In the genomic region with DNA sequence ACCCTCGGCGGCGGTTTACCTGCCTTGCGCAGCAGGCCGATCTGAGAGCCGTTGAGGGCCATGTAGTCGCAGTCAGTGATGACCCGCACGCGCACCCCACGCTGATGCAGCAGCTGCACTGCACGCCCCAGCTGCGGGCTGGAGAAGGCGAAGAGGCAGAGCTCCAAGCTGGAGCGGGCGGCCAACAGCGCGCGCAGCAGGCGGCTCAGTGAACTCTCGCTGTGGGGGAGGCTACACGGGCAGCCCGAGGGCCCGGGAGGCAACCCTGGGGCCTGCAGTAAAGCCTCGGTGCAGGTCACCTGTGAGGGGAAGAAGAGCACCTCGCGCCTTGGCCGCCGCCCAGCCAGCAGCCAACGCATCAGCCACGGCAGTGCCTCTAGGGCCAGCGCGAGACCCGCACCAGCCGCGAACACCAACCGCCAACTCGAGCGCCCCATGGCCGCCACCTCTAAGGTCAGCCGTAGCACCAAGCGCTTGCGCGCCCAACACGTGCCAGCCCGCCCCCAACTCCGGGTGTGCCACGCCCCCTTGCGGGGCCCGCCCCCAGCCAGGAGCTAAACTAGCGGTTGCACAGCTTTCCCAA, we compare ENCODE assay signal across 8 mouse cellular contexts. TPM values are rescaled to one million over a fixed set of nuclear protein-coding genes. Genes with fewer than 3 reads are reported as not detected.
DNase-seq lines count a peak whose midpoint lies in the region; ATAC-seq lines count a peak whose summit lies in the region.

TSS of gene Pld6 (minus strand) at position 447 of the 583 bp plus-strand sequence.

- peak within 1 kb of the TSS; percentile 68 for H3K9ac ChIP-seq in heart, embryonic 16.5 days (ENCODE audit: low read length)

- H3K27ac ChIP-seq in heart, embryonic 16.5 days (ENCODE audit: low read length): no peak within 1 kb of the TSS

- H3K9me3 ChIP-seq in heart, embryonic 16.5 days (replicated peaks; ENCODE audit: control insufficient read depth, low read length): no peaks in the 10 kb centered on the region

- H3K4me3 ChIP-seq in heart, embryonic 16.5 days (ENCODE audit: low read length): peak within 1 kb of the TSS; percentile 62

- no peaks in the 10 kb centered on the region for H3K27me3 ChIP-seq in heart, embryonic 16.5 days (ENCODE audit: control insufficient read depth, insufficient read depth, low read length)

- ATAC-seq in heart, embryonic 16.5 days (replicated peaks; ENCODE audit: extremely low read depth, insufficient read depth, low FRiP score): peak; percentile 84

- peak within 1 kb of the TSS; percentile 95 for H3K4me2 ChIP-seq in heart, embryonic 16.5 days (ENCODE audit: low read depth, low read length)

- WGBS in heart, embryonic 16.5 days: under 1% methylated on average over 51 of the region's 51 CpGs

- peaks cover 9% of the 10 kb centered on the region for H3K36me3 ChIP-seq in heart, embryonic 16.5 days (ENCODE audit: control insufficient read depth, insufficient read depth)

- DNase-seq in gastrocnemius, postnatal 10 days: peak; percentile 71
- DNase-seq in gastrocnemius, postnatal 36 days: no peak
- peak; percentile 87 for DNase-seq in embryo, embryonic 11 days
- DNase-seq in kidney, postnatal 14 days: peak; percentile 73
- peak; percentile 80 to 84 for DNase-seq in lung, postnatal 4 days
- DNase-seq in retina, embryonic 14.5 days (ENCODE audit: low spot score): peak; percentile 72
- peak; percentile 79 for DNase-seq in thymus, postnatal 4 days

- intact Hi-C loops in gastrocnemius, postnatal 36 days (cut with DNase I): no loop called here

- peaks cover 15% of the 10 kb centered on the region; the same call in 1 of the 2 replicates for H3K4me1 ChIP-seq in heart, embryonic 16.5 days (ENCODE audit: control insufficient read depth, insufficient read depth, low read length)

RNA-seq across cellular contexts. Expression of gene Pld6, which starts in this region (rescaled TPM):
- under 1 TPM; 0.21 to 0.47 TPM for total RNA-seq in gastrocnemius, postnatal 10 days (2021)
- not detected for total RNA-seq in gastrocnemius, postnatal 36 days (2021)
- 4.8 and 5.8 TPM in 2 replicates for polyA plus RNA-seq in heart, embryonic 16.5 days (2015; fragmentation: Nextera tagmentation; extraction: Ambion mirVana)

Comparison
In these comparisons a context has a peak if more than half of its experiments do, and no peak if none do; other contexts are left out.
1. Peak in DNase-seq in gastrocnemius, postnatal 10 days; RNA of the gene not detected or under 1 TPM.
2. DNase-seq: peak in embryo, embryonic 11 days (single experiment), kidney, postnatal 14 days (single experiment), lung, postnatal 4 days (2 of 2), retina, embryonic 14.5 days (single experiment) and thymus, postnatal 4 days (single experiment); none in gastrocnemius, postnatal 36 days (0 of 2).